Mouse (Mus musculus): ENCODE measurements around the gene Tefm.
A peak's percentile ranks its signal among the peaks of the same experiment; 100 is the strongest.

The Tefm gene

GRCm38 (mm10) chr11:80098444-80099056 lies 43.4 kb downstream of the Tefm start:
- no peak for DNase-seq (ENCODE audit: low read depth in 1 of 2, low spot score in 2 of 2)

DNA sequence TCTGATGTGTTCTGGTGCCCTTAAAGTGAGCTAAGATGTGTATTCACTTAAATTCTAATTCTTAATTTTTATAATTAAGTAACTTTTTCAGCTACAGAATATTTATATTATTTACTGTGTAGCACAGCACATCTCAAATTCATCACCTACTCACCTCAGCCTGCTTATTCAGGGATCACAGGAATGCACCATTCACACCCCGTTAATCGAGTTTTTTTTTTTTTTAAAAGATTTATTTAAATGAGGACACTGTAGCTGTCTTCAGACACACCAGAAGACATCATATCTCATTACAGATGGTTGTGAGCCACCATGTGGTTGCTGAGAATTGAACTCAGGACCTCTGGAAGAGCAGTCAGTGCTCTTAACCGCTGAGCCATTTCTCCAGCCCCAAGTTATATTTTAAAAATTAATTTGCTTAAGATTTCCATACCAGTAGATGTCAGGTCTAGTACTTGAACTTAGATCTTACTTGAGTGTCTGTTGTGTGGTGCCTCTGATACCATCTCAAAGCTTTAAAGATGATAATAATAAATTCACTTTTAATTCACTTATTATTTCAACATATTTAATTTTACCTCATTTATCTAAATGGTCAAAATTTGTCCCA lies 51.3 kb downstream of the Tefm start:
- no peak for DNase-seq (ENCODE audit: low read depth in 1 of 2, low spot score in 2 of 2)

DNA sequence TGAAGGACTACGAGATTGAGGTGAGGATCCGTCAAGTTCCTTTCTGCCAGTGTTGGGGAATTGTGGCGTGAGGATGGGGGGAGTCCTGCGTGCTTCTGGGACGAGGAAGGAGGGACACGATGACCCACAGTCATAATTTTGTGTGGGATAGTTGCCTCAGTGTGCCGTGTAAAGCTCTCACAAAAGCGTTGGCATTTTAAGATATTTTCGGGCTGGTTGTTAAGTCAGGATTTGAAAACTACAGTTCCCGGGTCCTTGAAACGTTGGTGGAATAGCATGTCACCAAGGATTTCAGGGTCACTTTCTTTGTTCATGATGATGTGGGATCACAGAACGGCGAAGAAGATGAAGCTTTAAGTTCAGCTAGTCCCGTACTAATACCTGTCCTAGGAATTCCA lies 52.2 kb downstream of the Tefm start:
- no peak for DNase-seq (ENCODE audit: low read depth in 1 of 2, low spot score in 2 of 2)

GRCm38 (mm10) chr11:80088917-80089816 lies 52.8 kb downstream of the Tefm start, which contains the start of gene Atad5:
TSS of gene Atad5 (plus strand) at chr11:80089400.
- DNase-seq (ENCODE audit: low read depth in 1 of 2, low spot score in 2 of 2): peak; percentile 40 to 78

GRCm38 (mm10) chr11:80086844-80087243 lies 55.1 kb downstream of the Tefm start:
- DNase-seq (ENCODE audit: low read depth in 1 of 2, low spot score in 2 of 2): peak; percentile 64 to 88
